Mouse (Mus musculus): Measurements from ENCODE around the gene Fli1.

GRCm38 (mm10) chr9:32569261-32569660, 26.6 kb upstream of the Fli1 start:
- TF ChIP-seq CTCF (IDR thresholded peaks at IDR 0.05; ENCODE audit: low read depth, low read length) (no peak), TAL1 (conservative IDR thresholded peaks at IDR 0.05; ENCODE audit: low read depth, low read length) (no peak), POLR2AphosphoS5 (IDR thresholded peaks at IDR 0.05; ENCODE audit: insufficient replicate concordance, low read depth, low read length) (no peak), GATA1 (IDR thresholded peaks at IDR 0.05; ENCODE audit: borderline replicate concordance, low read length) (no peak)
